Mouse (Mus musculus): ENCODE measurements at regions not wholly inside any gene's neighbourhood (a gene's known extent, or its start where the extent isn't known, plus 50 kb on each side); places are given as distances from the start of the nearest gene placed in this dataset.

GRCm38 (mm10) chr3:63638572-63638971, 154.9 kb upstream of the Gm34302 start:
- H3K4me3 ChIP-seq (ENCODE audit: low read length): no peak overlapping the region
- no peaks in the 10 kb centered on the region for H3K36me3 ChIP-seq (ENCODE audit: control insufficient read depth, insufficient read depth)
- H3K4me2 ChIP-seq (ENCODE audit: low read depth, low read length): no peak overlapping the region
- H3K4me1 ChIP-seq (ENCODE audit: control insufficient read depth, insufficient read depth, low read length): no peaks in the 10 kb centered on the region
- 48% methylated on average over 2 of the region's 2 CpGs for WGBS
- H3K27me3 ChIP-seq (ENCODE audit: control insufficient read depth, insufficient read depth, low read length): no peaks in the 10 kb centered on the region
- no peak overlapping the region for H3K27ac ChIP-seq (ENCODE audit: low read length)
- no peaks in the 10 kb centered on the region for H3K9me3 ChIP-seq (replicated peaks; ENCODE audit: control insufficient read depth, low read length)
- no peak overlapping the region for H3K9ac ChIP-seq (ENCODE audit: low read length)
- ATAC-seq (replicated peaks; ENCODE audit: extremely low read depth, insufficient read depth, low FRiP score): no peak

- no peaks in the 10 kb centered on the region for H3K27me3 ChIP-seq (ENCODE audit: control insufficient read depth, insufficient read depth, low read length)
- no peak overlapping the region for H3K4me3 ChIP-seq (ENCODE audit: low read length)
- no peak overlapping the region for H3K27ac ChIP-seq (ENCODE audit: low read length)
- H3K9ac ChIP-seq (ENCODE audit: low read length): no peak overlapping the region
- H3K4me2 ChIP-seq (ENCODE audit: low read depth, low read length): no peak overlapping the region
- ATAC-seq (replicated peaks; ENCODE audit: extremely low read depth, insufficient read depth, low FRiP score): no peak
- 78% methylated on average over 5 of the region's 5 CpGs for WGBS
- no peaks in the 10 kb centered on the region for H3K9me3 ChIP-seq (replicated peaks; ENCODE audit: control insufficient read depth, low read length)
- H3K36me3 ChIP-seq (ENCODE audit: control insufficient read depth, insufficient read depth): no peaks in the 10 kb centered on the region
- no peaks in the 10 kb centered on the region for H3K4me1 ChIP-seq (ENCODE audit: control insufficient read depth, insufficient read depth, low read length)
Observed at GRCm38 (mm10) chr3:63637913-63638312, 154.2 kb upstream of the Gm34302 start.

GRCm38 (mm10) chr3:63627724-63628123, 144.0 kb upstream of the Gm34302 start:
- no peak overlapping the region for H3K9ac ChIP-seq (ENCODE audit: low read length)
- no peaks in the 10 kb centered on the region for H3K4me1 ChIP-seq (ENCODE audit: control insufficient read depth, insufficient read depth, low read length)
- no peaks in the 10 kb centered on the region for H3K36me3 ChIP-seq (ENCODE audit: control insufficient read depth, insufficient read depth)
- H3K9me3 ChIP-seq (replicated peaks; ENCODE audit: control insufficient read depth, low read length): no peaks in the 10 kb centered on the region
- no peak overlapping the region for H3K4me3 ChIP-seq (ENCODE audit: low read length)
- no peaks in the 10 kb centered on the region for H3K27me3 ChIP-seq (ENCODE audit: control insufficient read depth, insufficient read depth, low read length)
- 67% methylated on average over 5 of the region's 5 CpGs for WGBS
- no peak for ATAC-seq (replicated peaks; ENCODE audit: extremely low read depth, insufficient read depth, low FRiP score)
- H3K27ac ChIP-seq (ENCODE audit: low read length): no peak overlapping the region
- no peak overlapping the region for H3K4me2 ChIP-seq (ENCODE audit: low read depth, low read length)

GRCm38 (mm10) chr3:63616127-63616526, 132.4 kb upstream of the Gm34302 start:
- no peak overlapping the region for H3K4me2 ChIP-seq (ENCODE audit: low read depth, low read length)
- H3K27ac ChIP-seq (ENCODE audit: low read length): no peak overlapping the region
- H3K27me3 ChIP-seq (ENCODE audit: control insufficient read depth, insufficient read depth, low read length): no peaks in the 10 kb centered on the region
- H3K4me3 ChIP-seq (ENCODE audit: low read length): no peak overlapping the region
- 0 out of 2 replicates have a peak, but pooled peaks cover 2% of the 10 kb centered on the region for H3K9me3 ChIP-seq (replicated peaks; ENCODE audit: control insufficient read depth, low read length)
- no peaks in the 10 kb centered on the region for H3K36me3 ChIP-seq (ENCODE audit: control insufficient read depth, insufficient read depth)
- no peak for ATAC-seq (replicated peaks; ENCODE audit: extremely low read depth, insufficient read depth, low FRiP score)
- H3K4me1 ChIP-seq (ENCODE audit: control insufficient read depth, insufficient read depth, low read length): no peaks in the 10 kb centered on the region
- WGBS: 21% methylated on average over 5 of the region's 5 CpGs
- H3K9ac ChIP-seq (ENCODE audit: low read length): no peak overlapping the region

- Histone ChIP-seq H3K27ac (ENCODE audit: low read length) (no peak overlapping the region), H3K9me3 (replicated peaks; ENCODE audit: control insufficient read depth, low read length) (no peaks in the 10 kb centered on the region), H3K36me3 (ENCODE audit: control insufficient read depth, insufficient read depth) (no peaks in the 10 kb centered on the region), H3K9ac (ENCODE audit: low read length) (no peak overlapping the region), H3K27me3 (ENCODE audit: control insufficient read depth, insufficient read depth, low read length) (no peaks in the 10 kb centered on the region), H3K4me2 (ENCODE audit: low read depth, low read length) (no peak overlapping the region), H3K4me1 (ENCODE audit: control insufficient read depth, insufficient read depth, low read length) (peaks cover 2% of the 10 kb centered on the region; the same call in 1 of the 2 replicates), H3K4me3 (ENCODE audit: low read length) (no peak overlapping the region)
- WGBS: 26% methylated on average over 1 of the region's 1 CpGs
- no peak for ATAC-seq (replicated peaks; ENCODE audit: extremely low read depth, insufficient read depth, low FRiP score)
Observed at GRCm38 (mm10) chr3:63613652-63614051, 130.0 kb upstream of the Gm34302 start.

- 72% methylated on average over 3 of the region's 3 CpGs for WGBS
- H3K27ac ChIP-seq (ENCODE audit: low read length): no peak overlapping the region
- ATAC-seq (replicated peaks; ENCODE audit: extremely low read depth, insufficient read depth, low FRiP score): no peak
- H3K4me1 ChIP-seq (ENCODE audit: control insufficient read depth, insufficient read depth, low read length): peaks cover 2% of the 10 kb centered on the region; the same call in 1 of the 2 replicates
- no peaks in the 10 kb centered on the region for H3K27me3 ChIP-seq (ENCODE audit: control insufficient read depth, insufficient read depth, low read length)
- no peaks in the 10 kb centered on the region for H3K9me3 ChIP-seq (replicated peaks; ENCODE audit: control insufficient read depth, low read length)
- no peak overlapping the region for H3K4me3 ChIP-seq (ENCODE audit: low read length)
- no peak overlapping the region for H3K9ac ChIP-seq (ENCODE audit: low read length)
- no peak overlapping the region for H3K4me2 ChIP-seq (ENCODE audit: low read depth, low read length)
- no peaks in the 10 kb centered on the region for H3K36me3 ChIP-seq (ENCODE audit: control insufficient read depth, insufficient read depth)
Observed at GRCm38 (mm10) chr3:63612767-63613363, 129.2 kb upstream of the Gm34302 start.

- Histone ChIP-seq H3K27ac (ENCODE audit: low read length) (no peak overlapping the region), H3K9me3 (replicated peaks; ENCODE audit: control insufficient read depth, low read length) (no peaks in the 10 kb centered on the region), H3K27me3 (ENCODE audit: control insufficient read depth, insufficient read depth, low read length) (no peaks in the 10 kb centered on the region), H3K4me1 (ENCODE audit: control insufficient read depth, insufficient read depth, low read length) (peaks cover 2% of the 10 kb centered on the region; the same call in 1 of the 2 replicates), H3K4me2 (ENCODE audit: low read depth, low read length) (peak overlapping the region; percentile 62), H3K36me3 (ENCODE audit: control insufficient read depth, insufficient read depth) (no peaks in the 10 kb centered on the region), H3K9ac (ENCODE audit: low read length) (no peak overlapping the region), H3K4me3 (ENCODE audit: low read length) (peak overlapping the region; percentile 40)
- no peak for ATAC-seq (replicated peaks; ENCODE audit: extremely low read depth, insufficient read depth, low FRiP score)
- WGBS: 31% methylated on average over 5 of the region's 5 CpGs
Observed at GRCm38 (mm10) chr3:63610113-63610919, 126.6 kb upstream of the Gm34302 start.

GRCm38 (mm10) chr3:63609454-63610112, 125.9 kb upstream of the Gm34302 start:
- ATAC-seq (replicated peaks; ENCODE audit: extremely low read depth, insufficient read depth, low FRiP score): no peak
- Histone ChIP-seq H3K36me3 (ENCODE audit: control insufficient read depth, insufficient read depth) (no peaks in the 10 kb centered on the region), H3K27me3 (ENCODE audit: control insufficient read depth, insufficient read depth, low read length) (no peaks in the 10 kb centered on the region), H3K4me1 (ENCODE audit: control insufficient read depth, insufficient read depth, low read length) (peaks cover 2% of the 10 kb centered on the region; the same call in 1 of the 2 replicates), H3K4me3 (ENCODE audit: low read length) (peak overlapping the region; percentile 40), H3K9me3 (replicated peaks; ENCODE audit: control insufficient read depth, low read length) (no peaks in the 10 kb centered on the region), H3K27ac (ENCODE audit: low read length) (no peak overlapping the region), H3K4me2 (ENCODE audit: low read depth, low read length) (peak overlapping the region; percentile 62), H3K9ac (ENCODE audit: low read length) (0 out of 2 replicates have a peak overlapping the region, but pooled peaks have one; percentile 20)
- 14% methylated on average over 17 of the region's 17 CpGs for WGBS
